Mouse (Mus musculus) CH12.LX (cell line): ENCODE results near the gene Gm2016.
"Not testable (repeated sequence)": the region's sequence is repeated elsewhere in the genome, so short reads cannot be mapped to it uniquely, and the experiment has no call there.

Source experiments
- CHD1 ChIP-seq: IDR thresholded peaks from 2 replicates; pipeline ENCODE4 v1.6.1; 2012; ENCODE audit warnings: low read depth, low read length, improper control_type of control experiment, inconsistent platforms
- CHD2 ChIP-seq: IDR thresholded peaks from 2 replicates; pipeline ENCODE4 v1.6.1; 2011; ENCODE audit warnings: low read length, improper control_type of control experiment
- CTCF ChIP-seq, 2 experiments: IDR thresholded peaks in 1 of 2; conservative IDR thresholded peaks in 1 of 2; 2 replicates each; pipeline ENCODE4 v1.5.1; 2011 to 2012; ENCODE audit warnings: low read depth in 2 of 2, low read length in 2 of 2, improper control_type of control experiment in 1 of 2, inconsistent platforms in 1 of 2, mild to moderate bottlenecking in 1 of 2, moderate library complexity in 1 of 2
- ELF1 ChIP-seq: IDR thresholded peaks from 2 replicates; pipeline ENCODE4 v1.6.1; 2014; ENCODE audit warnings: low read depth, mild to moderate bottlenecking, inconsistent platforms, low read length, improper control_type of control experiment
- GABPA ChIP-seq: IDR thresholded peaks from 2 replicates; pipeline ENCODE4 v1.6.1; 2012; ENCODE audit warnings: low read depth, low read length, improper control_type of control experiment, inconsistent platforms; ENCODE audit not compliant: insufficient replicate concordance
- MYC ChIP-seq: IDR thresholded peaks from 2 replicates; pipeline ENCODE4 v1.6.1; 2011; ENCODE audit warnings: low read depth, mild to moderate bottlenecking, improper control_type of control experiment, low read length
- POLR2A ChIP-seq: IDR thresholded peaks from 2 replicates; pipeline ENCODE4 v1.6.1; 2011; ENCODE audit warnings: low read depth, mild to moderate bottlenecking, improper control_type of control experiment, low read length
- POLR2AphosphoS2 ChIP-seq: IDR thresholded peaks from 2 replicates; pipeline ENCODE4 v1.6.1; 2011; ENCODE audit warnings: low read depth, low read length, improper control_type of control experiment
- SMC3 ChIP-seq: IDR thresholded peaks from 2 replicates; pipeline ENCODE4 v1.6.1; 2011; ENCODE audit warnings: low read depth, low read length, improper control_type of control experiment
- TCF12 ChIP-seq: IDR thresholded peaks from 2 replicates; pipeline ENCODE4 v1.6.1; 2014; ENCODE audit warnings: low read depth, mild to moderate bottlenecking, inconsistent platforms, low read length, improper control_type of control experiment
- USF1 ChIP-seq: IDR thresholded peaks from 2 replicates; pipeline ENCODE4 v1.6.1; 2014; ENCODE audit warnings: low read depth, mild to moderate bottlenecking, inconsistent platforms, low read length, improper control_type of control experiment
- USF2 ChIP-seq: conservative IDR thresholded peaks from 2 replicates; pipeline ENCODE4 v1.6.1; 2011; ENCODE audit warnings: low read depth, low read length, improper control_type of control experiment
- ZKSCAN1 ChIP-seq: IDR thresholded peaks from 2 replicates; pipeline ENCODE4 v1.6.1; 2012; ENCODE audit warnings: low read depth, inconsistent platforms, low read length, improper control_type of control experiment, borderline replicate concordance
- ZNF384 ChIP-seq: IDR thresholded peaks from 2 replicates; pipeline ENCODE4 v1.6.1; 2012; ENCODE audit warnings: low read depth, low read length, improper control_type of control experiment, inconsistent platforms

DNA sequence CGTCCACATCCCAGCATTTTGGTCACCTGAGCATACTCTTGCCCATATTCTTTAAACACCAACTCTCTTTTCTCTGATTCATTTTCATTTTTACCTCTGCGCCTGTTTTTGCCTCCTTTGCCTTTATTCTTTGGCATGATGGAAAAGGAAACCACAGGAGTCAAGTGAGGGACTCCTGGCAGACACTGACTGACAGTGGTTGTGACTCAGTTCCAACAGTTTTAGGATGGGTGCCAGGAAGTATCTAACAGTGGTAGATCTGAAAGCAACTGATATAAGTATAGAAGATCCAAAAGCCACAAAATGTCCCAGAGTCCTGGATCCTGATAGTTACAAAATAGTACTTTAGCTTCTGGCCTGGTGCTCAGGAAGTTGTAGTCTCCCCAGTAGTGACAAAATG is 45.8 kb downstream of the Gm2016 start, which contains the start of gene Gm2035:
- TF ChIP-seq POLR2A; POLR2AphosphoS2; ELF1; ZNF384; CTCF (conservative IDR thresholded peaks at IDR 0.05 in 1 of 2, IDR thresholded peaks at IDR 0.05 in 1 of 2; ENCODE audit: low read depth in 2 of 2, low read length in 2 of 2); GABPA; USF1; CHD2; ZKSCAN1; SMC3; TCF12; CHD1; MYC; USF2: not testable (repeated sequence)
